Mouse (Mus musculus) embryonic facial prominence, embryonic 10.5 days (tissue): ENCODE data around the gene Wdr20. TPM values are rescaled to one million over a fixed set of nuclear protein-coding genes. Genes with fewer than 3 reads are reported as not detected.
"Not testable (repeated sequence)": the region's sequence is repeated elsewhere in the genome, so short reads cannot be mapped to it uniquely, and the experiment has no call there.

ENCODE experiments used
- DNase-seq: peaks from one replicate; pipeline ENCODE4 v3.0.0-alpha.2; 2017; ENCODE audit warnings: low spot score
- H3K27ac ChIP-seq: fragments of 300-500 bp; sonication (generic); replicated peaks from 2 replicates; pipeline ENCODE4 v1.5.1; 2016; ENCODE audit warnings: mild to moderate bottlenecking
- H3K27me3 ChIP-seq: fragments of 300-500 bp; sonication (generic); replicated peaks from 2 replicates; pipeline ENCODE4 v1.6.1; 2016; ENCODE audit warnings: low read depth, mild to moderate bottlenecking; ENCODE audit not compliant: poor library complexity, severe bottlenecking
- H3K36me3 ChIP-seq: fragments of 300-500 bp; sonication (generic); replicated peaks from 2 replicates; pipeline ENCODE4 v1.6.1; 2016; ENCODE audit warnings: mild to moderate bottlenecking, moderate library complexity
- H3K4me1 ChIP-seq: fragments of 300-500 bp; sonication (generic); 2 replicates; pipeline ENCODE4 v1.6.1; 2016
- H3K4me3 ChIP-seq: fragments of 300-500 bp; sonication (generic); 2 replicates; pipeline ENCODE4 v1.5.1; 2016; ENCODE audit warnings: mild to moderate bottlenecking, moderate library complexity
- H3K9me3 ChIP-seq: fragments of 300-500 bp; sonication (generic); 2 replicates; pipeline ENCODE4 v1.6.1; 2016; ENCODE audit warnings: mild to moderate bottlenecking
- WGBS: fragments of 180-500 bp; shearing (Covaris S2); methylation state at CpG from one replicate; pipeline ENCODE4 v1.1.7; 2016; 5-methylcytosine and 5-hydroxymethylcytosine counted together
- polyA plus RNA-seq: library from polyadenylated mRNA; unstranded; fragments of >200 nt; fragmentation: Nextera tagmentation; extraction: Ambion mirVana; gene quantifications from 2 replicates; pipeline ENCODE4 v1.2.1, GENCODE M21; 2016

Wdr20 gene
- 22.4 and 24.1 TPM in 2 replicates for polyA plus RNA-seq

- H3K4me3 ChIP-seq: peak within 1 kb of the TSS; percentile 100
- peaks cover 12% of the 10 kb centered on the region for H3K36me3 ChIP-seq
- 1% methylated on average over 69 of the region's 69 CpGs for WGBS
Observed at GRCm38 (mm10) chr12:110737170-110738157, at the start of gene Wdr20. Gene Wdr20, plus strand, starts transcription at chr12:110737944.

DNA sequence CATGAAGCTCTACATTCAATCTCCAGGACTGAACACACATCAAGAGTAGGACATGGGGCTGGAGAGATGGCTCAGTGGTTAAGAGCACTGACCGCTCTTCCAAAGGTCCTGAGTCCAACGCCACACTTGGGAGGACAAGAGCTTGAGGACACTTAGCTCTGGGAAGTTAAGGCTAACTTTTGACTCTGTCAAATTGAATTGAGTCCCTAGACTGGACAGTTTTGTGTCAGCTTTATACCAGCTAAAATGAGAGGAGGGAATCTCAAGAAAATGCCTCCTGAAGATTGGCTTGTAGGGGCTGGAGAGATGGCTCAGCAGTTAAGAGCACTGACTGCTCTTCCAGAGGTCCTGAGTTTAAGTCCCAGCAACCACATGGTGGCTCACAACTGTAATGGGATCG is 48.8 kb upstream of the Wdr20 start:
- WGBS: 93% methylated on average over 3 of the region's 3 CpGs

More at GRCm38 (mm10) chr12:110737170-110738157, at the start of gene Wdr20:
- peak; percentile 100 for DNase-seq
- peaks cover 14% of the 10 kb centered on the region for H3K4me1 ChIP-seq
- H3K27me3 ChIP-seq: peaks cover 23% of the 10 kb centered on the region
- peak within 1 kb of the TSS; percentile 92 for H3K27ac ChIP-seq
- H3K9me3 ChIP-seq: no peaks in the 10 kb centered on the region

GRCm38 (mm10) chr12:110689919-110690643 is 47.7 kb upstream of the Wdr20 start:
- Histone ChIP-seq H3K36me3 (peaks cover 93% of the 10 kb centered on the region), H3K27me3 (no peaks in the 10 kb centered on the region), H3K27ac (no peak overlapping the region), H3K4me1 (peaks cover 13% of the 10 kb centered on the region), H3K4me3 (no peak overlapping the region), H3K9me3 (no peaks in the 10 kb centered on the region)
- 89% methylated on average over 6 of the region's 6 CpGs for WGBS
- DNase-seq: no peak

More for the DNA sequence above, 48.8 kb upstream of the Wdr20 start:
- not testable (repeated sequence) for H3K4me3 ChIP-seq, H3K27me3 ChIP-seq, H3K4me1 ChIP-seq, H3K27ac ChIP-seq, H3K9me3 ChIP-seq, DNase-seq
- H3K36me3 ChIP-seq: peaks cover 83% of the 10 kb centered on the region

DNA sequence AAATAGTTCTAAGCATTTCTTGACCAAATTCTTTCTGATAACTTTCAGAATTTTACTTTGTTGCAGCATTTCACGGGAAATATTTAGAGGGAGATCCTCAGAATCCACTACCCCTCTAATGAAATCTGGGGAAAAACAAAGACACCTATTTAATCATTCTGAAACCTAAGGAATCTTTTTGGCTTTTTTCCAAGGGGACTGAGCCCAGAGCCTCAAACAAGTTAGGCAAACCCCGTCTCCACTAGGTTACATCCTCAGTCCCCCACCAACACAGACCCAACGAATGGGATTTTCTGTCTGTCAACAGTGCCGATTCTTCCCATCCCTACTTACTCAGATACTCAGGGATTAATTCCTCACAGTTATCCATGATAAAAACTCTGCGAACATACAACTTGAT is 44.4 kb upstream of the Wdr20 start:
- Histone ChIP-seq H3K4me3 (0 out of 2 replicates have a peak overlapping the region, but pooled peaks have one; percentile 13), H3K4me1 (peaks cover 22% of the 10 kb centered on the region), H3K36me3 (peaks cover 62% of the 10 kb centered on the region)
- H3K9me3 ChIP-seq, H3K27ac ChIP-seq, H3K27me3 ChIP-seq, DNase-seq: not testable (repeated sequence)
- 87% methylated on average over 5 of the region's 5 CpGs for WGBS

GRCm38 (mm10) chr12:110695676-110696171 is 42.0 kb upstream of the Wdr20 start:
- peaks cover 39% of the 10 kb centered on the region for H3K36me3 ChIP-seq
- peaks cover 35% of the 10 kb centered on the region for H3K4me1 ChIP-seq
- H3K9me3 ChIP-seq: no peaks in the 10 kb centered on the region
- DNase-seq: peak; percentile 72
- no peaks in the 10 kb centered on the region for H3K27me3 ChIP-seq
- WGBS: under 1% methylated on average over 55 of the region's 55 CpGs
- peak overlapping the region; percentile 92 for H3K4me3 ChIP-seq
- peak overlapping the region; percentile 99 for H3K27ac ChIP-seq

DNA sequence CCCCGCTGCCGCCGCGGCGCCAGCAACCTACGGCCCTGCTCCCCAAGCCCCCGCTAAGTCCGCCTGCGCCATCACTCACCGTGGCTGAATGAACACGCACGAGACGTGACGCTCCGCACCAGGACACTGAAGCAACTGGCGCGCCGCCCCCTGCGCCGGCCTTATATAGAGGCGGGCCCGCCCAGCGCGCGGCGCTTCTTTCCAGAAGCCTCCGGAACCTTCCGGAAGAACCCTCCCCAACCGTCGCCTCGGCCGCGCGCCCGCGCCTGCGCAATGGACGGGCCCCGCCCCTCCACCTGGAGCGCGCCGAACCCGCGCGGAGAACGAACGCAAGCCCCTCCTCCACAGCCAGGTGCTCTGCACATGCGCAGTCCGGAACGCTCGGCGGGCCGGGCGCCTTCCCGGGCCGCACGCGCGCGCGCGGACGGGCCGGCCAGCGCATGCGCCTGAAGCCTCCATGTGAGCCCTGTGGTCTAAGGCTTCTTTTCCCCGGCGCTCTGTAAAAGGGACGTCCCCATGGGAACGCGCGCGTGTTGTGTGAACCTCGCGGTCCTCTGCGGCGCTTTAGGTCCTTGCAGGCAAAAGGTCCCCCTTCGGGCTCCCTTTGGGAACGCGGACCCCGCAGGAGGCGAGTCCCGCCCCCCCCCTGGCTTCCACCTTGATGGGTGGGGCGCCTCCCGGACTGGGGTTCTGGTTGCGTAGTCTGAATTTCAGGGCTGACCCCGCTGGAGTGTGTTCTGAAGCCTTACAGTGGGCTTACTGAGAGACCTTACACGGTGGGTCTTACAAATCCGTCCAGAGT is 41.4 kb upstream of the Wdr20 start:
- peaks cover 42% of the 10 kb centered on the region for H3K4me1 ChIP-seq
- H3K27me3 ChIP-seq: no peaks in the 10 kb centered on the region
- H3K4me3 ChIP-seq: peak overlapping the region; percentile 92
- H3K36me3 ChIP-seq: peaks cover 37% of the 10 kb centered on the region
- H3K27ac ChIP-seq: peak overlapping the region; percentile 99
- no peaks in the 10 kb centered on the region for H3K9me3 ChIP-seq
- DNase-seq: peak; percentile 99
- under 1% methylated on average over 89 of the region's 89 CpGs for WGBS

- 57% methylated on average over 9 of the region's 9 CpGs for WGBS
- Histone ChIP-seq H3K36me3 (peaks cover 30% of the 10 kb centered on the region), H3K4me1 (peaks cover 47% of the 10 kb centered on the region), H3K9me3 (no peaks in the 10 kb centered on the region), H3K4me3 (peak overlapping the region; percentile 92), H3K27me3 (no peaks in the 10 kb centered on the region), H3K27ac (peak overlapping the region; percentile 99)
- DNase-seq: no peak
Observed at GRCm38 (mm10) chr12:110696975-110697400, 40.8 kb upstream of the Wdr20 start.

DNA sequence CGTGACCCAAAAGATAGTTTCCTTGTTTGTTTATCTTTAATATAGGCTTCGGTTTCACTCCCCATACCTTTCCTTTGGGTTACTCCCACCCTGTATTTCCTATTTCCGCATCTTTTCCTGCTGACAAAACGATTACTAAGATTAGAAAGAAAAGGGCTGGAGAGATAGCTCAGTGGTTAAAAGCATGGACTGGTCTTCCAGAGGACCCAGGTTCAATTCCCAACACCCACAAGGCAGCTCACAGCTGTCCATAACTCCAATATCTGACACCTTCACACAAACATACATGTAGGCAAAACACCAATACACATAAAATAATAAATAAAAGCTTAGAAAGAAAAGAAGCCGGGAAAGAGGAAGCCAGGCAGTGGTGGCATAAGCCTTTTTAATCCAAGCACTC is 40.3 kb upstream of the Wdr20 start:
- H3K36me3 ChIP-seq: peaks cover 27% of the 10 kb centered on the region
- no peaks in the 10 kb centered on the region for H3K9me3 ChIP-seq
- H3K4me1 ChIP-seq: peaks cover 47% of the 10 kb centered on the region
- H3K4me3 ChIP-seq: peak overlapping the region; percentile 92
- WGBS: 74% methylated on average over 5 of the region's 5 CpGs
- no peaks in the 10 kb centered on the region for H3K27me3 ChIP-seq
- H3K27ac ChIP-seq: no peak overlapping the region
- no peak for DNase-seq

GRCm38 (mm10) chr12:110698080-110698479 is 39.7 kb upstream of the Wdr20 start:
- no peak for DNase-seq
- WGBS: 79% methylated on average over 1 of the region's 1 CpGs
- Histone ChIP-seq H3K9me3 (no peaks in the 10 kb centered on the region), H3K27me3 (no peaks in the 10 kb centered on the region), H3K27ac (peak overlapping the region; percentile 77; the same call in 1 of the 2 replicates), H3K4me3 (0 out of 2 replicates have a peak overlapping the region, but pooled peaks have one; percentile 26), H3K36me3 (peaks cover 21% of the 10 kb centered on the region), H3K4me1 (peaks cover 52% of the 10 kb centered on the region)

GRCm38 (mm10) chr12:110698523-110699170 is 39.1 kb upstream of the Wdr20 start:
- Histone ChIP-seq H3K4me1 (peaks cover 53% of the 10 kb centered on the region), H3K27ac (peak overlapping the region; percentile 77), H3K36me3 (peaks cover 16% of the 10 kb centered on the region), H3K27me3 (no peaks in the 10 kb centered on the region), H3K9me3 (no peaks in the 10 kb centered on the region), H3K4me3 (peak overlapping the region; percentile 26; the same call in 1 of the 2 replicates)
- 45% methylated on average over 15 of the region's 15 CpGs for WGBS
- peak; percentile 59 for DNase-seq

DNA sequence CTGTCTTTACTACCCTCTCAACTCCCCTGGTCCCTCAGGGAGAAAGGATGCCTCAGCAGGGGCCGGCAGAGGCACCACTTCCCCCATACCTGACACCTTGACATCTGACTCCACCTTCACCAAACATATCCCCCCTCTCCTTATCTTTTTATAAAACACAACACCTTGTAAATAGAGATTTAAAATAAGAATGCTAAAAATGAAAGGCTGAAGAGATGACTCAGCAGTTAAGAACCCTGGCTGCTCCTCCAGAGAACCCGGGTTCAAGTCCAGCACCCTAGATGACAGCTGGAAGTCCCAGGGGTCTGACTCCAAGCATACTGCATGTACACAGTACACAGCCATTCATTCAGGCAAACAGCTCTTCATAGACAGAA is 38.6 kb upstream of the Wdr20 start:
- no peak for DNase-seq
- Histone ChIP-seq H3K27ac (peak overlapping the region; percentile 77), H3K27me3 (no peaks in the 10 kb centered on the region), H3K4me3 (peak overlapping the region; percentile 26; the same call in 1 of the 2 replicates), H3K9me3 (no peaks in the 10 kb centered on the region), H3K36me3 (peaks cover 11% of the 10 kb centered on the region), H3K4me1 (peaks cover 50% of the 10 kb centered on the region)
- 50% methylated on average over 2 of the region's 2 CpGs for WGBS
